Mouse (Mus musculus) hindbrain, embryonic 13.5 days (tissue): ENCODE measurements around the gene Aes. TPM values are rescaled to one million over a fixed set of nuclear protein-coding genes. Genes with fewer than 3 reads are reported as not detected.
A peak's percentile ranks its signal among the peaks of the same experiment; 100 is the strongest.

ENCODE experiments used
- ATAC-seq: fragments of 200-750 bp; cut with Nextera tagmentation; 2 replicates; pipeline ENCODE4 v1.8.0; 2017; ENCODE audit warnings: moderate TSS enrichment; ENCODE audit not compliant: low FRiP score
- H3K27ac ChIP-seq: fragments of 300-500 bp; sonication (generic); 2 replicates; pipeline ENCODE4 v1.5.1; 2015; ENCODE audit warnings: inconsistent platforms, mild to moderate bottlenecking, moderate library complexity
- H3K27me3 ChIP-seq: fragments of 300-500 bp; sonication (generic); 2 replicates; pipeline ENCODE4 v1.6.1; 2015; ENCODE audit warnings: mild to moderate bottlenecking, inconsistent platforms
- H3K36me3 ChIP-seq: fragments of 300-500 bp; sonication (generic); 2 replicates; pipeline ENCODE4 v1.6.1; 2015; ENCODE audit warnings: mild to moderate bottlenecking, inconsistent platforms
- H3K4me1 ChIP-seq: fragments of 300-500 bp; sonication (generic); replicated peaks from 2 replicates; pipeline ENCODE4 v1.6.1; 2015; ENCODE audit warnings: inconsistent platforms
- H3K4me2 ChIP-seq: fragments of 300-500 bp; sonication (generic); 2 replicates; pipeline ENCODE4 v1.6.1; 2015; ENCODE audit warnings: inconsistent platforms, mild to moderate bottlenecking, moderate library complexity
- H3K4me3 ChIP-seq: fragments of 300-500 bp; sonication (generic); 2 replicates; pipeline ENCODE4 v1.5.1; 2015; ENCODE audit warnings: mild to moderate bottlenecking, inconsistent platforms
- H3K9ac ChIP-seq: fragments of 300-500 bp; sonication (generic); 2 replicates; pipeline ENCODE4 v1.6.1; 2015; ENCODE audit warnings: mild to moderate bottlenecking, inconsistent platforms
- H3K9me3 ChIP-seq: fragments of 300-500 bp; sonication (generic); 2 replicates; pipeline ENCODE4 v1.6.1; 2016; ENCODE audit warnings: inconsistent platforms
- WGBS: fragments of 180-500 bp; shearing (Covaris S2); methylation state at CpG from one replicate; pipeline ENCODE4 v1.1.7; 2015; 5-methylcytosine and 5-hydroxymethylcytosine counted together
- polyA plus RNA-seq: library from polyadenylated mRNA; unstranded; fragments of >200 nt; fragmentation: Nextera tagmentation; extraction: Ambion mirVana; gene quantifications from 2 replicates; pipeline ENCODE4 v1.2.1, GENCODE M21; 2015

Aes gene
- polyA plus RNA-seq, 1 experiment from 2014 or later = 545 TPM

DNA sequence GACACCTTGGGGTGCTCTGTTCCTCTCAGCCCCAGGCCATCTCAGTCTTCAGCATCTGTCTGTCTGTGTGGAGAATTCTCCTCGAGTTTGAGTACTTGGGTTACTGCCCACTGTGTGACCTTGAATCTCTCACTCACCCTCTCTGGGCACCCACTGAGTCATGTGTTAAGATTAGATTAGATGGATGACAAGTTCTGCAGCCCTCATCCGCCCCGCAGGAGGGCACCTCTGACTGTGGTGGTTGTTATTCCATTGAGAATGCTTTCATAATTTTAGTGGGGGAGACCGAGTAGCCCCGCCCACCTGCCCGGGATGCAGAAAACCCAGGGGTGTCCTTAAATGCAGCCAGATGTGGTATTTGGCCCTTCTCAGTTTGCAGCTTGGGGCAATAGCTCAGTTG, 4.2 kb downstream of the Aes start:
- Histone ChIP-seq H3K4me1 (peaks cover 70% of the 10 kb centered on the region), H3K9me3 (no peaks in the 10 kb centered on the region), H3K9ac (0 out of 2 replicates have a peak overlapping the region, but pooled peaks have one; percentile 49), H3K27ac (no peak overlapping the region), H3K27me3 (peaks cover 50% of the 10 kb centered on the region), H3K36me3 (peaks cover 47% of the 10 kb centered on the region), H3K4me2 (peak overlapping the region; percentile 44; the same call in 1 of the 2 replicates), H3K4me3 (peak overlapping the region; percentile 29; the same call in 1 of the 2 replicates)
- WGBS = 58% methylated on average over 6 of the region's 6 CpGs
- no peak for ATAC-seq

DNA sequence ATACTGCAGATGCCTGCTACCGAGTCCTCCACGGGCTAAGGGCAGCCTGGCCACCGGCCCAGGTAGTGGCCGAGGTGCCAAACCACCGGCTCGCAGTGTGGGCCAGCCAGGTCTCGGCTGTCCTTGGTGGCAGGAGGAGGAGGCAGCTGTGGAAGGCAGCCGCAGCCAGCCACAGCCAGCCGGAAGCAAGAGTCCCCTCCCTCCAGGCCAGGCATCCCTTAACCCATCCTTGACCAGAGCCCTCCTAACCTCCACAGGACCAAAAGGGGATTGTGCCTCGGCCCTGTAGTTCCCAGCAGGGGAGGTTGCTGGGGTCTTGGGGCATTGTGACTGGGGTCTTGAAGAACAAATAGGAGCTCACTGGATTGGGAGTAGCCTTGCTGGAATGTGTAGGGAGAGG, 4.9 kb downstream of the Aes start:
- Histone ChIP-seq H3K27ac (no peak overlapping the region), H3K4me1 (peaks cover 71% of the 10 kb centered on the region), H3K9me3 (no peaks in the 10 kb centered on the region), H3K36me3 (peaks cover 47% of the 10 kb centered on the region), H3K4me2 (peak overlapping the region; percentile 44), H3K9ac (peak overlapping the region; percentile 49; the same call in 1 of the 2 replicates), H3K27me3 (peaks cover 54% of the 10 kb centered on the region), H3K4me3 (peak overlapping the region; percentile 29)
- no peak for ATAC-seq
- 3% methylated on average over 9 of the region's 10 CpGs for WGBS

DNA sequence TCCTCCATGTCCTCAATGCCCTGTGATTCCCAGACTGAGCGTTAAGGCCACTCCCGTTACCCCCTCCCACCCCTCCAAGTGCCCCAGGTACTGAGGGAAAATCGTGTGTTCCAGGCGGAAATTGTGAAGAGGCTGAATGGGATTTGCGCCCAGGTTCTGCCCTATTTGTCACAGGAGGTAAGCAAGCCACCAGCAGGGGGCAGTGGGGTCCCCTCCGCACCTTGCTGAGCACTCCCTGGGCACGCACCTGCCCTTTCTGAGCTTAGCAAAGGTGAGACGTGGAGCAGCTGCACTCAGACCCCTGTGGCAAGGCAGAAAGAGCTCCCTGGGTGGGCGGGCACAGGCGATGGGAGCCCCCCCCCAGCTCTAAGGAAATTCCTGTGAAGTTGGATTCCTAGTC, 5.4 kb downstream of the Aes start:
- peaks cover 58% of the 10 kb centered on the region for H3K27me3 ChIP-seq
- H3K27ac ChIP-seq = no peak overlapping the region
- 17% methylated on average over 10 of the region's 10 CpGs for WGBS
- H3K4me1 ChIP-seq = peaks cover 76% of the 10 kb centered on the region
- no peak for ATAC-seq
- H3K36me3 ChIP-seq = peaks cover 47% of the 10 kb centered on the region
- no peak overlapping the region for H3K4me2 ChIP-seq
- H3K9ac ChIP-seq = peak overlapping the region; percentile 49; the same call in 1 of the 2 replicates
- no peaks in the 10 kb centered on the region for H3K9me3 ChIP-seq
- H3K4me3 ChIP-seq = 0 out of 2 replicates have a peak overlapping the region, but pooled peaks have one; percentile 29

DNA sequence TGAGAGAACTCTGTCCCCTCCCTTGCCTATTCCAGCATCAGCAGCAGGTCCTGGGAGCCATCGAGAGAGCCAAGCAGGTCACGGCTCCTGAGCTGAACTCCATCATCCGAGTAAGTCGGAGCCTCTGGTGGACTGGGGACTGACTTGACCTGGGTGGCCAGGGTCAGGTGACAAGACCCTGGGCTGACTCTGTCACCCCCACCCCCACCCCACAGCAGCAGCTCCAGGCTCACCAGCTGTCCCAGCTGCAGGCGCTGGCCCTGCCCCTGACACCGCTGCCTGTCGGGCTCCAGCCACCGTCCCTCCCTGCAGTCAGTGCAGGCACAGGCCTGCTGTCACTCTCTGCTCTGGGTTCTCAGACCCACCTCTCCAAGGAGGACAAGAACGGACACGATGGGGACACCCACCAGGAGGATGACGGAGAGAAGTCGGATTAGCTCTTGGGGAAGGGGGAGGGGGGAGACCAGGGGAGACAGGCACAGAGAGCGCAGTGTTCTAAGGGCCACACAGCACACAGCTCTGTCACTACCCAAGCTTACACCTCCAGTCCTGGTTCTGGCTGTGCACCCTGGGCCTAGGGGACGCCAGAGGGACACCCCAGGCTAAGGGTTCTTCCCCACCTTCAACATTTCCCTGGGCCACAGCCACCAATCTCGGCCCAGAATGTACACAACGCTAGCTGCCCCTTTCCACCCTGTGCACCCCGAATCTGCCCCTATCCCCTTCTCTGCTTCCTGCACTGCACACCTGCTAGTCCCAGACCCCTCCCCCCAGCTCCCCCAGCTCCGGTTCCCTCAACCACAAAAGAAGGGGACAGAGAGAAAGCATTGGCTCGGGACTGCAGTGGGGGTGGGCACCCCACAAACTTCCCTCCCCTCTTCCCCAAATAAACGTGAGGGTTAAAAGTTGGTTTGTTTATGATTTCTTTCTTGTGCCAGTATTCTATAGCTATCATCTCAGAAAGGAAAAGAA, 6.3 kb downstream of the Aes start:
- Histone ChIP-seq H3K4me2 (no peak overlapping the region), H3K27me3 (peaks cover 58% of the 10 kb centered on the region), H3K4me1 (peaks cover 80% of the 10 kb centered on the region), H3K27ac (no peak overlapping the region), H3K9me3 (no peaks in the 10 kb centered on the region), H3K36me3 (peaks cover 47% of the 10 kb centered on the region), H3K4me3 (no peak overlapping the region), H3K9ac (no peak overlapping the region)
- 32% methylated on average over 20 of the region's 20 CpGs for WGBS
- no peak for ATAC-seq

DNA sequence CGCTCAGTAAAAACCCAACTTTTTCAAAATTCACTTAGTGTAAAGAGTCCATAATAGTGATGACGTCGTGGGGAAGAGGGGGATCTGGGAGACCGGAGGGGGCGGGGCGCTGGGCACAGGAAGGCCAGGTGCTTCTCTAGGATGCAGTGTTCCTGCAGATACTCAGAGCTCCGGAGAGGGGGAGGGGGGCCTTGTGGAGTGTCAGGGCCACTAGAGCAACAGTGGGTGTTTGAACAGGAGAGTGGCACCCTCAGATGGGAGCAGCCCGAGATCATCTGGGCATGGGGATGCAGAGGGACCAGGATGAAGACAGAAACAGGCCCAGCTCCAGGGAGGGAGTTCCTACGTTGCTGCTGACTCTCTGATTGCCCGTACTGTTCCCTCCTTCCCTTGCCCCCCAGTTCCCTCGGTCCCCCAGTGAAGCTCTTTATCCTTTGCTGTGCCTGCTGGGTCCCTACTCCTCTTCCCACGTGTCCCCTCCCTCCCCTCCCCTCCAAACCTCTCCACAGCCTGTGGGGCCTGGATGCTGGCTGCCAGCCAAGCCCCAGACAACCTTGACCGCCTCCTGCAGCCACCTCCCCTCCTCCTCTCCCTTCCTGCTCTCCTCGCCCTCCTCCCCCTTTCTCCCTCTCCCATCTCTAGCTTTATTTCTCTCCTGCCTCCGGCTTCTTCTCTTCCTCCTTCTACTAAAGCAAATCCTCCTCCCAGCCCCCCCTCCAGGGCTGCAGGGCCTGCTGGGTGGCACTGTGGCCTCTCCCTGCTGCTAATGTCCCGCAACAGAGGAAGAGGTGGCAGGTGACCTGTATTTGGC, 9.3 kb downstream of the Aes start:
- H3K9ac ChIP-seq = peak overlapping the region; percentile 35; the same call in 1 of the 2 replicates
- peaks cover 72% of the 10 kb centered on the region for H3K4me1 ChIP-seq

DNA sequence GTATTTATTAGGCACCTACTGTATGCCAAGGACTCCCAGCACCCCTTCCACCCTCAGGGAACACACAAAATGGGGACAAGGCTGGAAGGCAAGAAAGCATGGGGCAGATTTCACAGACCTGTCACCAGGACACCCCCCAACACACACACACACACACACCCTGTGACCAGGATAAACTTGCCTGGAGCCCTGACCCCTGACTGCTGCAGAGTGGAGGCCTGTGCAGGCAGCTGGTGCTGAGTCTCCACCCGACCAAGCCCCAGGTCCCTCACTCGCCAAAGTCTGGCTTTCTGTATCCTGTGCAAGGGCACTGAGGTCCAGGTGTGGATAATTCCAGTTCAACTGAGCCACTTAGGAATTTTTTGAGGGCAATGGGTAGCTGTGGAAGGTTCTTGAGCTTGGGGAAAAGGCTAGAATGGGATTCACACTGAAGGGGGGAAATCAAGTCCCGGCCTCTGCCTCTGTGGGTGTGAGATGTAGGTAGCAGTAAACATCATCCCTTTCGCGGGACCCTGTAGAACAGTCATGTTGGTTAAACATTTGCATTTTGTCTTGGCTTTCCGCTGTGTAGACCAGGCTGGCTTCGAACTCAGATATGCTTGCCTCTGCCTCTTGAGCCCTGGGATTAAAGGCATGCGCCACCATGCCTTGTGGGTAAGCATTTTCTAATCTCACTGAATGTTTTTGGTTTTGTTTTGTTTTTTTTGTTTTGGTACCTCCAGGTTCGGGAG, 10.4 kb downstream of the Aes start:
- ATAC-seq = no peak

More for the DNA sequence above, 9.3 kb downstream of the Aes start:
- H3K36me3 ChIP-seq = peaks cover 33% of the 10 kb centered on the region
- no peaks in the 10 kb centered on the region for H3K9me3 ChIP-seq
- H3K27me3 ChIP-seq = peaks cover 69% of the 10 kb centered on the region
- WGBS = 10% methylated on average over 16 of the region's 16 CpGs
- peak overlapping the region; percentile 21 for H3K4me2 ChIP-seq
- H3K27ac ChIP-seq = peak overlapping the region; percentile 77
- no peak overlapping the region for H3K4me3 ChIP-seq
- no peak for ATAC-seq

DNA sequence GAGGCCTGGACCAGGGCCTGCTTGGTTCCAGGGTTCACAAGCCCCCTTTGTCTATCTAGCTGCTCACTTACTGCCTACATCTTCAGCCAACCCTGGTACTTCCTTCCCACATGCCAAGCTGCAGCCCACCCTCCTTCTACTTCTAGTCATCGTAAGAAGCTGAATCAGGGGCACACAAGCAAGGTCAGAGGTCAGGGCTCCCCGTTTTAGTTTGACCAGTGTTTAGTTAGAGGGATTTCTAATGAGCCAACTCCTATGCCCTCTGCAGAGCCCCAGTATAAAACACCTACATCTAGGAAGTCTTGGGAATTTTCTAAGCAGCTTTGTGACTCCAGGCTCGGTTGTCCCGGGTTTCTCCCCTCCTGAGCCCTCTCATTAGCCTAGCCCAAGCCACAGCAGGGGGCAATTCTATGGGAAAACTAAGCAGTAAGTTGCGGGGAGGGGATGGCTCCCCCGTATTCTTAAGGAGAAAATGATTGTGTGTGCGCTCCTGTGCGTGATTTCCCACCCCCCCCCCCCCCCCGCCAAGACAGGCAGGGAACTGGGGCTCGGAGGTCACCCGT, 11.0 kb downstream of the Aes start:
- H3K4me3 ChIP-seq = peak overlapping the region; percentile 40
- H3K27ac ChIP-seq = peak overlapping the region; percentile 88
- no peaks in the 10 kb centered on the region for H3K9me3 ChIP-seq
- under 1% methylated on average over 10 of the region's 11 CpGs for WGBS
- peaks cover 65% of the 10 kb centered on the region for H3K4me1 ChIP-seq
- peaks cover 19% of the 10 kb centered on the region for H3K36me3 ChIP-seq
- H3K9ac ChIP-seq = no peak overlapping the region
- peaks cover 66% of the 10 kb centered on the region for H3K27me3 ChIP-seq
- peak; percentile 19 for ATAC-seq
- peak overlapping the region; percentile 72 for H3K4me2 ChIP-seq

More for the DNA sequence above, 10.4 kb downstream of the Aes start:
- Histone ChIP-seq H3K36me3 (peaks cover 25% of the 10 kb centered on the region), H3K4me1 (peaks cover 65% of the 10 kb centered on the region), H3K4me3 (no peak overlapping the region), H3K27ac (peak overlapping the region; percentile 88), H3K9ac (no peak overlapping the region), H3K9me3 (no peaks in the 10 kb centered on the region), H3K27me3 (peaks cover 69% of the 10 kb centered on the region), H3K4me2 (no peak overlapping the region)
- WGBS = 43% methylated on average over 9 of the region's 9 CpGs

DNA sequence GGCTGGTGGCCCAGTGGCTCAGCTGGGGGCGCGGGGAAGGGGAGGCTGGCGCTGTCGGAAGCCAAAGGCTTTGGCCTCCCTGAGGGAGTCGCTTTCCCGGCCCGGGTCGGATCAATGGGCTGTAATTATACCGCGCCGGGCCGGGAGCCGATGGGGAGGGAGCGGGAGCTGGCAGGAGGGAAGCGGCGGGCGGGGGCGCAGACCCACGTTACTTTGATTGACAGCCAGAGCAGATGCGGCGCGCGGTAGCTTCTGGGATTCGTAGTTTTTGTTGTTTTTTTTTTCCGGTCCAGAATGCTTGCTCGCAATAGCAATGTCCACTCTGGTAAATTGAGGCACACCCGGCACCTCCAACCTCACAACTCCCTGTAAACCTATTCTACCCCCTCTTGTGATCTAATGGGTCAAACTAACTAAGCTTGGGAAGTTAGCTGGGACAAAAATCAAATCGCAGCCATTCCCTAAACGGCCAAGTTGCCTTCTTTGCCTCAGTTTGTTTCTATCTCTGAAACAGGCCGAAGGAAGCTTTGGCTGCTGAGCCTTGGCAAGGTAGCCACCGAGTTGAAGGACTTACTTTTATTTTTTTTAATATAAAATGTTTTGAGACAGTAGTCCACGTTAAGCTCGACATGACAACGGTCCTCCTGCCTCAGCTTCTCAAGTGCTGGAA, 11.7 kb downstream of the Aes start:
- H3K9me3 ChIP-seq = no peaks in the 10 kb centered on the region
- H3K27me3 ChIP-seq = peaks cover 66% of the 10 kb centered on the region
- no peak overlapping the region for H3K9ac ChIP-seq
- peak overlapping the region; percentile 88 for H3K27ac ChIP-seq
- peak overlapping the region; percentile 40 for H3K4me3 ChIP-seq
- peaks cover 67% of the 10 kb centered on the region for H3K4me1 ChIP-seq
- H3K4me2 ChIP-seq = peak overlapping the region; percentile 72
- under 1% methylated on average over 34 of the region's 34 CpGs for WGBS
- peak; percentile 57 for ATAC-seq
- peaks cover 12% of the 10 kb centered on the region for H3K36me3 ChIP-seq

DNA sequence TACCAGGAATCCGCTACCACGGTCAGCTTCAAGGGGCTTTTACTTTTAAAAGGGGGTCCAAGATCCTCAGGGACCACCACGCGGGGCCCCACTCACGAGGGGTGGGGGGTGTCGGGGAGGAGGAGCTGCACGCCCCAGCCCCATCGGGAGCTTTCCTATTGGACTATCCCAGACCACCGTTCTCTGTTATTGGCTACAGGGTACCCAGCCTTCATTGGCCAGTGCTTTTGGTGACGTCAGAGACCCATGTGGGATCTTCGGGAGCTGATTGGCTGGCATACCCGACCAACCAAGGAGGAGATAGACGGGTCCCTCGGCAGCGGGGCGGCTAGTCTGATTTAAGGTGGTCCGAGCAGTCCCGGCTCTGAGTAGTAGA, 12.2 kb downstream of the Aes start:
- ATAC-seq = peak; percentile 92
- under 1% methylated on average over 18 of the region's 18 CpGs for WGBS
- H3K4me1 ChIP-seq = peaks cover 72% of the 10 kb centered on the region

DNA sequence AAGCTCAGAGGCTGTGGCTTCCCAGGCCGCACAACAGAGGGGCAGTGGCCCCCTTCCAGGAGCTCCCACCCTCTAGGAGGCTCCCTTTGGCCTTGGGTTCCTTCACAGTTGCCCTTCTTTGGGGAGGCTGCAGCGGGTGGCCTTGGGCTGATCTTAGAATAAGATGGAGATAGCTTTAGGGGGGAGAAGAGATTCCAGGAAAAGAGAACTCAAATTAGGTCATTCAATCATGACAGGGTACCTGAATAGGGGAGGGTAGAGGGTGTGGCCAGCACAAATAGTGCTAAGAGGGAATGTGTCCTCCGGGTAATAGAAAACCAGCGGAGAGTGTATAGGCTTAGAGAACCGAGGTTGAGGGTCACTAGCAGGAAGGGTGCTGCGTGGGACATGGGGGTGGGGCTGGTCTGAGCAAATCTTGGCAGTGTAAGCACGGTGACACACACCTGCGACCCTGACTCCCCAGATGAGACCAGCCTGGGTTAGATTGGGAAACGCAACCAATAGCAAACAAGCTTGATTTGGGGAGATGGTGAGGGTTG, 12.9 kb downstream of the Aes start:
- ATAC-seq = no peak
- peaks cover 66% of the 10 kb centered on the region for H3K27me3 ChIP-seq
- H3K4me1 ChIP-seq = peaks cover 72% of the 10 kb centered on the region
- peak overlapping the region; percentile 39; the same call in 1 of the 2 replicates for H3K9ac ChIP-seq
- 0 out of 2 replicates have a peak, but pooled peaks cover under 1% of the 10 kb centered on the region for H3K36me3 ChIP-seq
- no peaks in the 10 kb centered on the region for H3K9me3 ChIP-seq
- H3K27ac ChIP-seq = peak overlapping the region; percentile 64; the same call in 1 of the 2 replicates
- WGBS = 3% methylated on average over 9 of the region's 9 CpGs
- peak overlapping the region; percentile 40; the same call in 1 of the 2 replicates for H3K4me3 ChIP-seq
- peak overlapping the region; percentile 50 for H3K4me2 ChIP-seq

More for the DNA sequence above, 12.2 kb downstream of the Aes start:
- Histone ChIP-seq H3K27me3 (peaks cover 66% of the 10 kb centered on the region), H3K4me3 (peak overlapping the region; percentile 40), H3K9me3 (no peaks in the 10 kb centered on the region), H3K36me3 (peaks cover 7% of the 10 kb centered on the region), H3K27ac (peak overlapping the region; percentile 88), H3K9ac (no peak overlapping the region), H3K4me2 (peak overlapping the region; percentile 72)
